Mouse (Mus musculus): ENCODE data around the gene Ankrd39. TPM values are rescaled to one million over a fixed set of nuclear protein-coding genes. Genes with fewer than 3 reads are reported as not detected.

Ankrd39 gene
- polyA plus RNA-seq, 1 experiment from 2014 or later = 7.2 TPM

- ATAC-seq (ENCODE audit: low read depth) = no peak
- Histone ChIP-seq H3K27ac (no peak overlapping the region), H3K9ac (no peak overlapping the region), H3K4me1 (replicated peaks) (peaks cover 10% of the 10 kb centered on the region; the same call in 1 of the 2 replicates), H3K27me3 (no peaks in the 10 kb centered on the region), H3K4me2 (no peak overlapping the region), H3K9me3 (replicated peaks) (no peaks in the 10 kb centered on the region), H3K4me3 (replicated peaks) (no peak overlapping the region), H3K36me3 (peaks cover 31% of the 10 kb centered on the region)
- 57% methylated on average over 1 of the region's 1 CpGs for WGBS (ENCODE audit: insufficient replicate concordance)
- DNase-seq = no peak
Measured at GRCm38 (mm10) chr1:36528351-36528750, 18.9 kb downstream of the Ankrd39 start.

GRCm38 (mm10) chr1:36526903-36527302 is 20.3 kb downstream of the Ankrd39 start:
- Histone ChIP-seq H3K4me3 (replicated peaks) (no peak overlapping the region), H3K9me3 (replicated peaks) (no peaks in the 10 kb centered on the region), H3K4me1 (replicated peaks) (peaks cover 10% of the 10 kb centered on the region; the same call in 1 of the 2 replicates), H3K9ac (no peak overlapping the region), H3K27ac (no peak overlapping the region), H3K36me3 (peaks cover 46% of the 10 kb centered on the region), H3K4me2 (no peak overlapping the region), H3K27me3 (no peaks in the 10 kb centered on the region)
- no peak for ATAC-seq (ENCODE audit: low read depth)
- WGBS (ENCODE audit: insufficient replicate concordance) = 82% methylated on average over 10 of the region's 10 CpGs
- no peak for DNase-seq

GRCm38 (mm10) chr1:36525774-36526173 is 21.5 kb downstream of the Ankrd39 start:
- Histone ChIP-seq H3K27ac (no peak overlapping the region), H3K9ac (no peak overlapping the region), H3K4me3 (replicated peaks) (no peak overlapping the region), H3K4me2 (no peak overlapping the region), H3K27me3 (no peaks in the 10 kb centered on the region), H3K4me1 (replicated peaks) (peaks cover 10% of the 10 kb centered on the region; the same call in 1 of the 2 replicates), H3K9me3 (replicated peaks) (no peaks in the 10 kb centered on the region), H3K36me3 (peaks cover 57% of the 10 kb centered on the region)
- WGBS (ENCODE audit: insufficient replicate concordance) = 78% methylated on average over 12 of the region's 12 CpGs
- DNase-seq = no peak
- ATAC-seq (ENCODE audit: low read depth) = no peak

GRCm38 (mm10) chr1:36524058-36524457 is 23.2 kb downstream of the Ankrd39 start:
- Histone ChIP-seq H3K4me3 (replicated peaks) (no peak overlapping the region), H3K9ac (no peak overlapping the region), H3K27me3 (no peaks in the 10 kb centered on the region), H3K36me3 (peaks cover 74% of the 10 kb centered on the region), H3K9me3 (replicated peaks) (no peaks in the 10 kb centered on the region), H3K27ac (no peak overlapping the region), H3K4me2 (no peak overlapping the region), H3K4me1 (replicated peaks) (peaks cover 10% of the 10 kb centered on the region; the same call in 1 of the 2 replicates)
- DNase-seq (no peak), ATAC-seq (ENCODE audit: low read depth) (no peak)
- WGBS (ENCODE audit: insufficient replicate concordance) = 87% methylated on average over 5 of the region's 5 CpGs

GRCm38 (mm10) chr1:36523332-36524013 is 23.8 kb downstream of the Ankrd39 start:
- DNase-seq = no peak
- 72% methylated on average over 9 of the region's 9 CpGs for WGBS (ENCODE audit: insufficient replicate concordance)
- H3K4me2 ChIP-seq = no peak overlapping the region
- no peak for ATAC-seq (ENCODE audit: low read depth)
- H3K4me1 ChIP-seq (replicated peaks) = peaks cover 10% of the 10 kb centered on the region; the same call in 1 of the 2 replicates
- H3K27me3 ChIP-seq = no peaks in the 10 kb centered on the region
- H3K9ac ChIP-seq = no peak overlapping the region
- H3K9me3 ChIP-seq (replicated peaks) = no peaks in the 10 kb centered on the region
- peaks cover 80% of the 10 kb centered on the region for H3K36me3 ChIP-seq
- H3K27ac ChIP-seq = no peak overlapping the region
- H3K4me3 ChIP-seq (replicated peaks) = no peak overlapping the region

DNA sequence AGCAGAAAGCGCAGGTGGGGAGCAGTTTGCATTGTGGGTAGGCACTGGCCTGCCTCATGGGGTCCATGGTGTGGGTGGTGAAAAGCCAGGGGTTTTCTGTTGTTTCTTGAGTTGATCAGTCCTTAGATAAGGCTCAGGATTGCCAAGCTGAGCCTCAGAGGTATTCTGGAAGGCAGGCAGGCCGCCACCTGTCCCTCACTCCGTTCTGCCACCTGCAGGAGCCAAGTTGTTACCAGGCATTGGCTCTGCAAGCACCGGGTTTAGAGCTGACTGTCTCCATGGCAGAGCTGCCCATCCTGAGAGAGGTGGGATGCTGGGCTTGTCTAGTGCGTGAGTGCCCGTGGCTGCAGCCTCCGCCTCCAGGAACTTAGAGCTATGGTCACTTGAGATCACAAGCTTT is 25.0 kb downstream of the Ankrd39 start:
- ATAC-seq (ENCODE audit: low read depth) = no peak

GRCm38 (mm10) chr1:36519626-36520025 is 27.6 kb downstream of the Ankrd39 start:
- H3K4me3 ChIP-seq (replicated peaks) = no peak overlapping the region
- no peak for DNase-seq
- WGBS (ENCODE audit: insufficient replicate concordance) = 73% methylated on average over 11 of the region's 11 CpGs
- H3K36me3 ChIP-seq = peaks cover 73% of the 10 kb centered on the region
- H3K9ac ChIP-seq = no peak overlapping the region
- no peak for ATAC-seq (ENCODE audit: low read depth)
- H3K27ac ChIP-seq = no peak overlapping the region
- peaks cover 8% of the 10 kb centered on the region for H3K4me1 ChIP-seq (replicated peaks)
- H3K27me3 ChIP-seq = no peaks in the 10 kb centered on the region
- H3K4me2 ChIP-seq = no peak overlapping the region
- H3K9me3 ChIP-seq (replicated peaks) = no peaks in the 10 kb centered on the region

More for the DNA sequence above, 25.0 kb downstream of the Ankrd39 start:
- H3K4me1 ChIP-seq (replicated peaks) = peaks cover 7% of the 10 kb centered on the region; the same call in 1 of the 2 replicates
- no peak for DNase-seq
- 87% methylated on average over 7 of the region's 7 CpGs for WGBS (ENCODE audit: insufficient replicate concordance)
- H3K9me3 ChIP-seq (replicated peaks) = no peaks in the 10 kb centered on the region
- H3K27me3 ChIP-seq = no peaks in the 10 kb centered on the region
- H3K27ac ChIP-seq = no peak overlapping the region
- H3K36me3 ChIP-seq = peaks cover 81% of the 10 kb centered on the region
- H3K9ac ChIP-seq = no peak overlapping the region
- H3K4me2 ChIP-seq = no peak overlapping the region
- H3K4me3 ChIP-seq (replicated peaks) = no peak overlapping the region

DNA sequence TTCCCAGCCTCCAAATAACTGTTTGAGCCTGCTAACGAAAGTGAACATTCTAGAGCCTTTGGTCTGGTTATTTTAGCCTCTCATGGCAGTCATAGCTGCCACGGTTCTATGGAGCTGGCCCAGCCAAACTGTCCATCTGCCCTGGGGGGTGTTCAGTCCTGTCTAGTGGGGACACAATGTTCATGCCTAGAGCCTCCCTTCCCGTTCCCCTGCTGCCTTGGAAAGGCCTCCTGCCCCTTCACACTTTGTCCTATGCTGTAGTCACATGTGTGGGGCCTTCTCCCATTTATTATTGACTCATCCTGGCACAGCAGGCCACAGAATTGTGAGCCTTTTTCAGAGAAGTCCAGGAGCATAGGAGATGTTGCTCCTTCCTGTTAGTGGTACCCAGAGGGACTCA is 29.0 kb downstream of the Ankrd39 start:
- no peaks in the 10 kb centered on the region for H3K9me3 ChIP-seq (replicated peaks)
- H3K36me3 ChIP-seq = peaks cover 68% of the 10 kb centered on the region
- 71% methylated on average over 3 of the region's 3 CpGs for WGBS (ENCODE audit: insufficient replicate concordance)
- H3K27ac ChIP-seq = no peak overlapping the region
- peaks cover 22% of the 10 kb centered on the region for H3K4me1 ChIP-seq (replicated peaks)
- no peaks in the 10 kb centered on the region for H3K27me3 ChIP-seq
- no peak overlapping the region for H3K9ac ChIP-seq
- no peak overlapping the region for H3K4me3 ChIP-seq (replicated peaks)
- DNase-seq = no peak
- H3K4me2 ChIP-seq = no peak overlapping the region
- ATAC-seq (ENCODE audit: low read depth) = no peak

- DNase-seq (no peak), ATAC-seq (ENCODE audit: low read depth) (no peak)
- Histone ChIP-seq H3K27ac (no peak overlapping the region), H3K36me3 (peaks cover 22% of the 10 kb centered on the region), H3K4me1 (replicated peaks) (peaks cover 30% of the 10 kb centered on the region), H3K27me3 (no peaks in the 10 kb centered on the region), H3K9ac (peak overlapping the region; percentile 89), H3K9me3 (replicated peaks) (no peaks in the 10 kb centered on the region), H3K4me3 (replicated peaks) (peak overlapping the region; percentile 96), H3K4me2 (peak overlapping the region; percentile 96)
- 54% methylated on average over 2 of the region's 2 CpGs for WGBS (ENCODE audit: insufficient replicate concordance)
Measured at GRCm38 (mm10) chr1:36513718-36514117, 33.5 kb downstream of the Ankrd39 start.

DNA sequence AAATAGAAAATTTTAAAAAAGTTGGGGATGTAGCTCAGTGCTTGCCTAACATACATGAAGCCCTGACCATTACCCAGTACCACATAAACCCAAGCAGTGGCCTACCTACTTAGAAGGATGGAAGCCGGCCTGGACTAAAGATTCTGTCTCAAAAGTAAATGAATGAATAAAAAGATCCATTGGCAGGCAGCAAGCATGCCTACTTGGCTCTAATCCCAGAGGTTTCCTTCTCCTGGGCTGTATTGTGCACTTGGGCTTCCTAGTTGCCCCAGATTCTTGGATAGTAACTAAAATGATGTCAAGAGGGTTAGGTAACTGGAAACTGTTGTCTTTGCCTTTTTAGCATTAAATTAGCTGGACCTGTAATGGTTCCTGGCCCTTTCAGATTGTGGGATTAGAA is 33.9 kb downstream of the Ankrd39 start:
- DNase-seq (no peak), ATAC-seq (ENCODE audit: low read depth) (no peak)
- peak overlapping the region; percentile 96 for H3K4me2 ChIP-seq
- H3K36me3 ChIP-seq = peaks cover 18% of the 10 kb centered on the region
- peak overlapping the region; percentile 96 for H3K4me3 ChIP-seq (replicated peaks)
- H3K27me3 ChIP-seq = no peaks in the 10 kb centered on the region
- H3K9ac ChIP-seq = peak overlapping the region; percentile 89
- no peaks in the 10 kb centered on the region for H3K9me3 ChIP-seq (replicated peaks)
- H3K4me1 ChIP-seq (replicated peaks) = peaks cover 30% of the 10 kb centered on the region
- no peak overlapping the region for H3K27ac ChIP-seq
- 5% methylated on average over 1 of the region's 1 CpGs for WGBS (ENCODE audit: insufficient replicate concordance)

DNA sequence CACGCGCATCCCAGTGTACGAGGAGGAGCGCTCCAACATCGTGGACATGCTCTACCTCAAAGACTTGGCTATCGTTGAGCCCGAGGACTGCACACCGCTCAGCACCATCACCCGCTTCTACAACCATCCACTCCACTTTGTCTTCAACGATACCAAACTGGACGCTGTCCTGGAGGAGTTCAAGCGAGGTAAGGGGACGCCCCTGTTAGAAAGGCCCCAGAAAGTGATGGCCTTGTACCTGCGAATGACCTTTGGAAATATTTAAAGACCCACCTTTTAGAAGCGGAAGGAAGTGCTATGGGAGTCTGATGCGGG is 34.3 kb downstream of the Ankrd39 start:
- no peaks in the 10 kb centered on the region for H3K9me3 ChIP-seq (replicated peaks)

More for the DNA sequence above, 34.3 kb downstream of the Ankrd39 start:
- DNase-seq = no peak
- Histone ChIP-seq H3K4me3 (replicated peaks) (peak overlapping the region; percentile 96), H3K36me3 (peaks cover 18% of the 10 kb centered on the region), H3K27ac (no peak overlapping the region), H3K4me2 (peak overlapping the region; percentile 96), H3K9ac (peak overlapping the region; percentile 89), H3K4me1 (replicated peaks) (peaks cover 30% of the 10 kb centered on the region), H3K27me3 (no peaks in the 10 kb centered on the region)
- WGBS (ENCODE audit: insufficient replicate concordance) = 5% methylated on average over 16 of the region's 16 CpGs
- ATAC-seq (ENCODE audit: low read depth) = no peak

Data from liver, embryonic 13.5 days (tissue).